Mouse (Mus musculus): ENCODE data around the gene Adam15. TPM values are rescaled to one million over a fixed set of nuclear protein-coding genes. Genes with fewer than 3 reads are reported as not detected.

Gene Adam15
- polyA plus RNA-seq, 1 experiment from 2014 or later: 48.8 TPM

DNA sequence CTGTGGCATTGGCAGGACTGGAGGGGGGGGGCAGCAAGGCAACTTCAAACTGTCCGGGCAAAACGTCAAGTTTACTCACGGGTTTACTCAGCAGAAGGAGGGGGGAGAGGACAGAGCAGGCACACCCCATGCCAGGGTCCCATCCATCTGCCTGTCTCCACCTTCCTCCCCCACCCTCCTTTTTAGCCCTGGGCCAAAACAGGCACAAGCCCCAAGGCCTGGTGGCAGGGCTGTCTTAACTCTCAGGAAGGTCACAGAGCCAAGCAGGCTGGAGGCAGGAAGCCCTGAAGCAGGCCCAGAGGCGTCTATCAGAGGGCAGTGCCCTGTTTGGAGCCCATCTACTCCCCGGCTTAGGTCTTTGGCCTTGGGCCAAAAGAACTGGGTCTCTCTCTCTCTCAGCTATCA lies 40.3 kb upstream of the Adam15 start:
- H3K4me2 ChIP-seq: no peak overlapping the region
- peaks cover 54% of the 10 kb centered on the region for H3K4me1 ChIP-seq (replicated peaks)
- H3K9me3 ChIP-seq: no peaks in the 10 kb centered on the region
- H3K4me3 ChIP-seq: no peak overlapping the region
- 51% methylated on average over 5 of the region's 5 CpGs for WGBS
- H3K27ac ChIP-seq (replicated peaks): no peak overlapping the region
- no peak overlapping the region for H3K9ac ChIP-seq
- ATAC-seq (ENCODE audit: low read depth): no peak
- H3K36me3 ChIP-seq: no peaks in the 10 kb centered on the region
- H3K27me3 ChIP-seq: peaks cover 24% of the 10 kb centered on the region

- Histone ChIP-seq H3K9me3 (no peaks in the 10 kb centered on the region), H3K4me3 (no peak overlapping the region), H3K27ac (replicated peaks) (no peak overlapping the region), H3K36me3 (no peaks in the 10 kb centered on the region), H3K4me1 (replicated peaks) (peaks cover 44% of the 10 kb centered on the region), H3K4me2 (no peak overlapping the region), H3K9ac (no peak overlapping the region), H3K27me3 (peaks cover 16% of the 10 kb centered on the region)
- no peak for ATAC-seq (ENCODE audit: low read depth)
- 62% methylated on average over 5 of the region's 6 CpGs for WGBS
These were observed 39.3 kb upstream of the Adam15 start for GRCm38 (mm10) chr3:89388901-89389740.

DNA sequence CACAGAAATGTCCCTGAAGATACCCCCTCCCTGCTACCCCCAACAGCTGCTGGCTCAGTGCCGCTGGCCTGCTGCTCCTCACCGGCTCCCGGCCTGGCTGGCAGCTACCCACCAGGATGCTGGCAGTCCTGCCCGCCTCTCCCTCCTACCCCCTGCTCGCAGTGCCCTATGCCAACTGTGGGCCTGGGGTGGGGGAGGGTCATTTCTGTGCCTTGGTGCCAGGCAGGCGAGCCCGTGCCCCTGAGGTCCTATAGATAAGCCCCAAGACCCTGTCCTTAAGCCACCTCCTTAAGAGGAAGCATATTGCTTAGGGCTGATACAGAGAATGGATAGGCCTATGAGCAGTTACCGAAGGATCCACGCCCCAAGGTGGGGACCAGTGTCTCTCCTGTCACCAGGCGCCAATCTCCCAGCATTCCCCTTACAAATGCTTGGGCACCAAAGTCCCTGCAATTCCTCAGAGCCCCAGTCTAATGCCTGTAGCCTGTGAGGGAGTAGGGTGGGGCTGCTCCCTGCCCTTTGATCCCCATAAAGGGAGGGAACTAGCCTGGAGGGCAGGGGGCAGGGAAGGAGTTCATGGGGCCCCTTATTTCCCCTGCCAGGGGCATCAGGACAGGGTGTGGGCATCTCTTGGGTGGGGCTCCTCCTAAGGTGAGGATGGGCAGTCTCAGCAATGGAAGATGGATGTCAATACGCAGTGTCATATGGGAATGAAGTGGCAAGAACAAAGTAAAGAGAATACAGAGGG lies 38.5 kb upstream of the Adam15 start:
- 66% methylated on average over 11 of the region's 11 CpGs for WGBS

GRCm38 (mm10) chr3:89387632-89388031 lies 37.8 kb upstream of the Adam15 start:
- no peak overlapping the region for H3K4me2 ChIP-seq
- ATAC-seq (ENCODE audit: low read depth): no peak
- H3K9ac ChIP-seq: no peak overlapping the region
- H3K27me3 ChIP-seq: peaks cover 12% of the 10 kb centered on the region
- no peaks in the 10 kb centered on the region for H3K36me3 ChIP-seq
- peaks cover 30% of the 10 kb centered on the region for H3K4me1 ChIP-seq (replicated peaks)
- no peak overlapping the region for H3K4me3 ChIP-seq
- no peaks in the 10 kb centered on the region for H3K9me3 ChIP-seq
- WGBS: 85% methylated on average over 11 of the region's 11 CpGs
- no peak overlapping the region for H3K27ac ChIP-seq (replicated peaks)

More for the DNA sequence above, 38.5 kb upstream of the Adam15 start:
- H3K27ac ChIP-seq (replicated peaks): no peak overlapping the region
- H3K4me1 ChIP-seq (replicated peaks): peaks cover 36% of the 10 kb centered on the region
- H3K36me3 ChIP-seq: no peaks in the 10 kb centered on the region
- H3K27me3 ChIP-seq: peaks cover 16% of the 10 kb centered on the region
- H3K4me2 ChIP-seq: no peak overlapping the region
- no peak overlapping the region for H3K9ac ChIP-seq
- no peak for ATAC-seq (ENCODE audit: low read depth)
- no peak overlapping the region for H3K4me3 ChIP-seq
- no peaks in the 10 kb centered on the region for H3K9me3 ChIP-seq

DNA sequence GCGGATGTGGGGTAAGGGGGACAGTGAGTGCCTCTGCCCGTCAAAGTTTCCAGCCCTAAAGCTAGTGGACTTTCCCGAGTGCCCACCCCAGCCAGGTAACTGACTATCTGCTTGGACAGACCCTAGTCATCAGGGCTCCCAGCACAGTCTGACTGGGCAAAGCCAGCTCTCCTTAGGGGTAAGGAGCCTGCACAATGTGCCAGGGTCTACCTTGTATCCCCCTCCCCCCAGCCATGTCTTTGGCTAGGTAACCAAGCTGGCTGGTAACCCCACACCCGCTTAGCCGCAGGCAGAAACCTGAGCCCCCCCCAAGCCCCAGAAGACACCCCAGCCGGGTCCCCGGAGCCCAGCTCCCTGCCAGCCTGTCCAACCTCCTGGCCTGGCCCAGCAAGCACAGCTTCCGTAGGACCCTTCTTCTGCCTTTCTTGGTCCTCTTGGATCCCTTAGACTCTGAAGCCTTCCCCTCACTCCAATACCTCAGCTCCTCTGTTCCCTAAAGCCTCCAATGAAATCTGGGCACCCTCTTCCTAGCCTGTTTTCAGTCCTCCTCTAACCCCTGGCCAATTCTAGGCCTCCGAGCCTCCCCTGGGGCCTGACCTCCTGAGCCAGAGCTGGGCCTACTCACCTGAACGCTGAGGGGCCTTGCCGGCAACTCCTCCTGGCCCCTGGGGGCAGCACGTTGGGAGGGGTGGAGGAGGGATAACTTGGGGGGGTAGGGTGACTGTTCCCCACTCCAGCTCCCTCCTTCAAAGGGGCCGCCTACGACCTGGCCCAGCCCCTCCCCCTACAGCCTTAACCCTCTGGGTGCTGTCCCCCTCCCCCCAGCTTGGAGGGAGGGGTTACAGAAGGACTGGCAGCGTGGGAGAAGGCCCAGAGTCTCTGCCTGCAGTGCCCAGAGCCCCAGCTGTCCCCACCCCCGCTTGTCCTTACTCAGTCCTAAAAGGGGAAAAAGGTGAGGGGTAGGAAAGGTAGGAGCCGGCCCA lies 36.9 kb upstream of the Adam15 start:
- WGBS: 55% methylated on average over 17 of the region's 17 CpGs
- H3K4me2 ChIP-seq: no peak overlapping the region
- H3K27me3 ChIP-seq: 0 out of 2 replicates have a peak, but pooled peaks cover 5% of the 10 kb centered on the region
- no peak overlapping the region for H3K27ac ChIP-seq (replicated peaks)
- ATAC-seq (ENCODE audit: low read depth): no peak
- H3K4me1 ChIP-seq (replicated peaks): peaks cover 21% of the 10 kb centered on the region
- H3K36me3 ChIP-seq: no peaks in the 10 kb centered on the region
- H3K9ac ChIP-seq: no peak overlapping the region
- no peaks in the 10 kb centered on the region for H3K9me3 ChIP-seq
- H3K4me3 ChIP-seq: no peak overlapping the region

- Histone ChIP-seq H3K4me2 (no peak overlapping the region), H3K4me3 (no peak overlapping the region), H3K27ac (replicated peaks) (no peak overlapping the region), H3K9me3 (no peaks in the 10 kb centered on the region), H3K36me3 (no peaks in the 10 kb centered on the region), H3K9ac (no peak overlapping the region), H3K27me3 (0 out of 2 replicates have a peak, but pooled peaks cover 5% of the 10 kb centered on the region), H3K4me1 (replicated peaks) (peaks cover 8% of the 10 kb centered on the region; the same call in 1 of the 2 replicates)
- ATAC-seq (ENCODE audit: low read depth): no peak
- WGBS: 55% methylated on average over 11 of the region's 11 CpGs
These were observed 35.7 kb upstream of the Adam15 start for GRCm38 (mm10) chr3:89385451-89385850.

GRCm38 (mm10) chr3:89384331-89385076 lies 34.7 kb upstream of the Adam15 start:
- Histone ChIP-seq H3K36me3 (no peaks in the 10 kb centered on the region), H3K27me3 (0 out of 2 replicates have a peak, but pooled peaks cover 5% of the 10 kb centered on the region), H3K4me3 (no peak overlapping the region), H3K9me3 (no peaks in the 10 kb centered on the region), H3K4me2 (no peak overlapping the region), H3K27ac (replicated peaks) (no peak overlapping the region), H3K4me1 (replicated peaks) (peaks cover 9% of the 10 kb centered on the region; the same call in 1 of the 2 replicates), H3K9ac (no peak overlapping the region)
- WGBS: 81% methylated on average over 11 of the region's 12 CpGs
- ATAC-seq (ENCODE audit: low read depth): no peak

- Histone ChIP-seq H3K4me2 (no peak overlapping the region), H3K27ac (replicated peaks) (no peak overlapping the region), H3K4me1 (replicated peaks) (peaks cover 15% of the 10 kb centered on the region), H3K9me3 (no peaks in the 10 kb centered on the region), H3K4me3 (no peak overlapping the region), H3K9ac (no peak overlapping the region), H3K27me3 (0 out of 2 replicates have a peak, but pooled peaks cover 5% of the 10 kb centered on the region), H3K36me3 (no peaks in the 10 kb centered on the region)
- WGBS: 84% methylated on average over 5 of the region's 5 CpGs
- ATAC-seq (ENCODE audit: low read depth): no peak
These were observed 34.0 kb upstream of the Adam15 start for GRCm38 (mm10) chr3:89383651-89384255.

DNA sequence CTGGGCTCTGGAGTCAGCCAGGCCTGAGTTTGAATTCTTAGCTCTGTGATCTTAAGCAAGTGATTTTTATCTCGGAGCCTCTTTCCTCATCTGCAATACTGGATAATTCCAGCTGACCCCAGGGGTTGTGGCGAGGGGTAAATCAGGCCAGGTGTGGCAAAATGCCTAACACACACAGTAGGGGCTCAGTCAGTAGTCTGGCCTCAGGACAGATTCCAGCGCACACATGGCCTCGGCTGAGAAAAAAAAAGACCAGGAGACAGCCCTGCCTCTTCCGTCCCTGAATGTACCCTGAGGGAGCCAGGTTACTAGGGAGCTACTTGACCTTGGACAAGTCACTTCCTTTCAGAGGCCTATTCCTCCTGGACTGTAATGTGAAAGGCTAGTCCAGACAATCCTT lies 33.2 kb upstream of the Adam15 start:
- no peaks in the 10 kb centered on the region for H3K36me3 ChIP-seq
- no peak overlapping the region for H3K9ac ChIP-seq
- 0 out of 2 replicates have a peak, but pooled peaks cover 5% of the 10 kb centered on the region for H3K27me3 ChIP-seq
- no peak overlapping the region for H3K4me2 ChIP-seq
- H3K4me3 ChIP-seq: no peak overlapping the region
- 82% methylated on average over 5 of the region's 5 CpGs for whole genome bisulfite sequencing
- no peak for ATAC-seq (ENCODE audit: low read depth)
- H3K27ac ChIP-seq (replicated peaks): no peak overlapping the region
- peaks cover 20% of the 10 kb centered on the region for H3K4me1 ChIP-seq (replicated peaks)
- H3K9me3 ChIP-seq: no peaks in the 10 kb centered on the region

GRCm38 (mm10) chr3:89382033-89382882 lies 32.5 kb upstream of the Adam15 start:
- Histone ChIP-seq H3K27me3 (0 out of 2 replicates have a peak, but pooled peaks cover 5% of the 10 kb centered on the region), H3K4me2 (no peak overlapping the region), H3K27ac (replicated peaks) (no peak overlapping the region), H3K4me3 (no peak overlapping the region), H3K9ac (no peak overlapping the region), H3K4me1 (replicated peaks) (peaks cover 21% of the 10 kb centered on the region), H3K36me3 (no peaks in the 10 kb centered on the region), H3K9me3 (no peaks in the 10 kb centered on the region)
- no peak for ATAC-seq (ENCODE audit: low read depth)
- WGBS: 87% methylated on average over 9 of the region's 9 CpGs
